Mouse (Mus musculus) lung, adult 10 weeks (tissue): ENCODE measurements around the gene Cfap65. TPM values are rescaled to one million over a fixed set of nuclear protein-coding genes. Genes with fewer than 3 reads are reported as not detected.

Experiments used
- polyA plus RNA-seq: library from polyadenylated mRNA; stranded (reverse); fragments of 350-450 nt; fragmentation: Illumina TruSeq; extraction: RNeasy Lipid Tissue Mini Kit (QIAGEN cat#74804); gene quantifications from one replicate; pipeline ENCODE4 v1.2.3, GENCODE M21; 2014; ENCODE audit warnings: low read depth, low replicate concordance; ENCODE audit not compliant: insufficient read depth

Gene Cfap65
- 3.6 TPM for polyA plus RNA-seq

GRCm38 (mm10) chr1:74935402-74935801, at the start of gene Cfap65:
Gene Cfap65, minus strand, starts transcription at chr1:74935599.

GRCm38 (mm10) chr1:74951556-74952210, 16.3 kb upstream of the Cfap65 start, which contains the start of gene Ihh:
Gene Ihh, minus strand, starts transcription at chr1:74951672.

GRCm38 (mm10) chr1:74893134-74893855, 42.1 kb downstream of the Cfap65 start, which contains the start of gene Cryba2:
Gene Cryba2, minus strand, starts transcription at chr1:74893143.

GRCm38 (mm10) chr1:74885369-74886042, 49.9 kb downstream of the Cfap65 start, which contains the start of gene Fev:
Gene Fev, minus strand, starts transcription at chr1:74885419.

GRCm38 (mm10) chr1:74854306-74855056, 80.9 kb downstream of the Cfap65 start, which contains the start of gene Cdk5r2:
Gene Cdk5r2, plus strand, starts transcription at chr1:74854934.

Other genes starting within 250 kb of the Cfap65 start
- gene Cyp27a1, start 222.0 kb downstream of the Cfap65 start, polyA plus RNA-seq, result 18.6 TPM
- 1.6 TPM for gene Prkag3, start 186.4 kb downstream of the Cfap65 start, polyA plus RNA-seq
- 0.14 TPM for gene Wnt6, start 163.7 kb downstream of the Cfap65 start, polyA plus RNA-seq
- not detected for gene Wnt10a, start 144.1 kb downstream of the Cfap65 start, polyA plus RNA-seq
- gene Cdk5r2, start 80.7 kb downstream of the Cfap65 start, polyA plus RNA-seq, result not detected
- gene Fev, start 50.2 kb downstream of the Cfap65 start, polyA plus RNA-seq, result not detected
- gene Cryba2, start 42.5 kb downstream of the Cfap65 start, polyA plus RNA-seq, result not detected
- not detected for gene Ihh, start 16.1 kb upstream of the Cfap65 start, polyA plus RNA-seq
- gene Nhej1, start 189.6 kb upstream of the Cfap65 start, polyA plus RNA-seq, result 3.9 TPM
- 0.54 TPM for gene Slc23a3, start 198.3 kb upstream of the Cfap65 start, polyA plus RNA-seq
- 42.7 TPM for gene Cnppd1, start 207.1 kb upstream of the Cfap65 start, polyA plus RNA-seq
- 54.4 TPM for gene Retreg2, start 207.2 kb upstream of the Cfap65 start, polyA plus RNA-seq
- gene Zfand2b, start 233.0 kb upstream of the Cfap65 start, polyA plus RNA-seq, result 34.3 TPM
- gene Abcb6, start 244.8 kb upstream of the Cfap65 start, polyA plus RNA-seq, result 11.2 TPM